Mouse (Mus musculus) T-helper 2 cell (primary cell): ENCODE measurements around the gene Vsig2.

ENCODE experiments used
- in situ Hi-C: fragments of 300-600 bp; cut with MboI, MseI; formaldehyde crosslinking; loops from one replicate; pipeline ENCODE4 v1.15.1; 2025; ENCODE audit warnings: high pct_unique_total_duplicates

Vsig2 gene

DNA sequence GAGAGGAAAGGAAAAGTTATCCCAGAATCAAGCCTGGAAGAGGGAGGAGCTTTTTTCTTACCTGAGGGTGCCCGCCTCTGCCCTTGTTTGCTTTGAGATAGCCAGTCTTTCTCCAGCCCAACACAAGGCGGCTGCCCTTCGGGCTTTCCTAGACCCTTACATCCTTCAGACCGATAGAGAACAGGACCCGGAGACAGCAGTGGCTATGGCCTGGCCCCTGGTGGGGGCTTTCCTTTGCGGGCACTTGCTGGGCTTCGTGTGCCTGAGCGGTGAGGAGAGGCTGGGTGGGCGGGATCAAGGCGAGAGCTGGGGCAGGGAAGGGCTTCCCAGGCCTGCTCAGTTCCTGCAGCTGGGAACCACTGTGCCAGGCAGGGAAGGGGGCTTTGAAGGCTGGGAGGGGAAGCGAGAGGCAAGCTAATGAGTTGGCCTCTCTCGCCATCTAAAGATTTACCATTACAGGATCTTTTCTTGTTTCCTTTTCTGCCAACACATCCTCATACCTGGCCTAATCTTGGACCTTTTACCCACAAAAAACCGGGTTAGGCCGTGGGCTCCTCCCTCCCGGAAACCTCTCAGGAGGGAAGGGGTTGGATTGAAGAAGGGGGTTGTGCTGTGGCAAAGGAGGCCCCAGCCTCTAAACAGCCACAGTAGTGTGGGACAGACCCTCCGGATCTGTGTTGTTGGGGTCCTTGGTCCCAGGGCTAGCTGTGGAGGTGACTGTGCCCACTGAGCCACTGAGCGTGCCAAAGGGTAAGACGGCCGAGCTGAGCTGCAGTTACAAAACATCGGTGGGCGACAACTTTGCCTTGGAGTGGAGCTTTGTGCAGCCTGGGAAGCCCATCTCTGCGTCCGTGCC, at the start of gene Vsig2:
Gene Vsig2, plus strand, starts transcription at position 86 of the 856 bp plus-strand sequence.
- in situ Hi-C loops: no loop called here

DNA sequence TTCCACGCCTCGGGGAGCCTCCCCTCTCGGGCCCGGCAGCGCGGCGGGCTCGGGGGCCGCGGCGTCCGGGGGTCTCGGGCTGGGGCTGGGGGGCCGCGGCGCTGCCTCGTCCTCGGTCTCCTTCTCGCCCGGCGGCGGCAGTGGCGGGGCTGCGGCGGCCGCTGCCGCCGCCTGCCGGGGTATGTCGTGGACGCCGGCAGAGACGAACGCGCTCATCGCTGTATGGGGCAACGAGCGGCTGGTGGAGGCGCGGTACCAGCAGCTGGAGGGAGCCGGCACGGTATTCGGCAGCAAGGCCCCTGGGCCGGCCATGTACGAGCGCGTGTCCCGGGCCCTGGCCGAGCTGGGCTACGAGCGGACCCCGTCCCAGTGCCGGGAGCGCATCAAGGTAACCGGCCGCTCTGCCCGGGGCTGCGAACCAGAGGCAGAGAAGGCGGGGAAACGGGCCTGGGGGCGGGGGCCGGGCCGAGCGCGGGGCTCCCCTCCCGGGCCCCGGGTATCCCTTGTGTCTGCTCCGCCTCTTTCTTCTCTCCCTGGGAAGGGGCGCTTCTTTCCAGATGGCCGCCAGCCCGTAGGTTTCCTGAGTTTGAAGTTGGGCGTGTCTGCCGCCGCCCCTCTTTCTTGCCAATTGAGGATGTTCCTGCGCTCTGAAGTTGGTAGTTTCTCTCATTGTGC, 49.5 kb upstream of the Vsig2 start:
- in situ Hi-C loops: no loop called here

DNA sequence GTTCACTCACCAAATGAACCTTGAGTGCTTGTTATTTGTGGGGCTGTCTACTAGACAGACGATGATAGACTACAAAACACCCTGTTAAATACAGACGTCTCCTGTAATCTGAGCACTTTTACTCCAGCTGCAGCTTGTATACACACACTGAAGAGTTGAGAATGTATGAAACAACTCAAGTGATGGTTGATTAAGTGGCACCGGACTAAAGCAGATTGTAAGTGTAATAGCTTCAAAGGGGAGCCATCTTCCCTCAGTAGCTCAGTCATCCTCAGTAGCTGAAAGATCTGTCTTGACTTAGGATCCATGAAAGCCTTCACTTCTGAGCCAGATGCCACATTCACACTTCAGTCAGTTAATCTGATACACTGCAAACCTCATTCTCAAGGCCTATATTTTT, 43.3 kb upstream of the Vsig2 start:
- in situ Hi-C loops: no loop called here

DNA sequence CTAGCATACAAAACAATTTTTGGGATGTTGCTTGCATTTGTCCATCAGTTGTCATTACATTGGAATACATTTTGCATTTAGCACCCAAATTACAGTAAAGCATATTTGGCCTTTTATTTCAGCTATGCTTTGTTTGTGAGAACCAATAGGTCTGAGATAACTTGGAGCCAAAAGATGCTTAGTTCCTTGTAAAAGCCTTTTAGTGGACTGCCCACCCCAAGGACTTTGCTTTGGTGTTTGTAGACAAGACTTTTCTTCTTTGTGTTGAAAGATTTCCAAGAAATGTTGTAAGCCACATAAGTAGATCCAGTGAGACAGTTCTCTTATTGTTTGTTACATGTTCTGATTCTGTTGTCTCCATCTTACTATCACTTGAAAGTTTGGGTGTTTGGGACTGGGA, 42.7 kb upstream of the Vsig2 start:
- in situ Hi-C loops: no loop called here

DNA sequence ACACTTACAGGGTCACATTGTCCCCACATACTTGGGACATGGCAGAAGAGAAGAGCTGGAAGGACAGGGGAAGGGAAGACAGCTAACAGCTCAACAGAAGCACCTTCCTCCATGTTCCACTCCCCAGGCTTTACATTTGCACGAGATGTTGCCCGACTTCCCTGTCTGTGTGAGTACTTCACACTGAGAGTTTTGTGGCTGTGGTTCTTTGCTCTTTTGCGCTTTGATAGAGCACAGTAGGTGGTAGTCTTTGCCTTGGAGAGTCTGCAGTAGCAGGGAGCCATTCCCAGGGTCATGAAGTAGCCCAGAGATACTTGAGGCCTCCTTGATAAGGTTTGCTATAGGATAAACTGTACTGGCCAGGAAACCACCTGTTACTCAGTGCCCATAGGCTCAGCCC, 38.9 kb upstream of the Vsig2 start:
- in situ Hi-C loops: no loop called here

DNA sequence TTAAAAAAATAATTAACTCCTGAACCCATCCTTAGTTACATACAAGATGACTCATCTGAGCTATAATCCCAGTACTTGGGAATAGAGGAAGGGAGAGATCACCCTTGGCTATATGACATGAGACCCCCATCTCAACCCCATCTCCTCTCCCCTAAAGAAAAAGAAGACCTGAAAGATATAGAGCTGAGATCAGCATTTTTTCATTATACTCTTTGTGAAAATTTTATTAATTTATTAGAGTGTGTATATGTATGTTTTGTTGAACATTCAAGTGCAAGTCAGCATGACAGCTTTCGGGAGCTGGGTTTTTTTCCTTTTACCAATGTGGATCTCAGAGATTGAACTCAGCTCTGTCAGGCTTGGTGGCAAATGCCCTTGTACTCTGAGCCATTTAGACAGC, 37.9 kb upstream of the Vsig2 start:
- in situ Hi-C loops: no loop called here

DNA sequence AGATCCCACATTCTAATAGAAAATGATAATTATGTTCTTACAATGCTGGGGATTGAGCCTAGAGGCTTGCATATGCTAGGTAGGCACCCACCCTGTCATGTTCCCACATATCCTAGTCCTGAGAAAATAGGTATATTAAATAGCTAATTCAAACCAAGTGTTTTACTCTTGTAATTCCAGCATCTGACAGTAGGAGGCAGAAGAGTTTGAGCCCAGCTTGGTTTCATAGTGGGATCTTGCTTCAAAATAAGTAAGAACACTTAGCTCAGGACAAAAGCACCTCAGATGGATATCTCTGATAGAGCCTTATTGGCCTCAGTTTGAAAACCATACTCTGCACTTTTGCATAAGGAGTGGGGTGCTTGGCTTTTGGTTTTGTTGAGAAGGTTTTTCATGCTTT, 34.7 kb upstream of the Vsig2 start:
- in situ Hi-C loops: no loop called here

DNA sequence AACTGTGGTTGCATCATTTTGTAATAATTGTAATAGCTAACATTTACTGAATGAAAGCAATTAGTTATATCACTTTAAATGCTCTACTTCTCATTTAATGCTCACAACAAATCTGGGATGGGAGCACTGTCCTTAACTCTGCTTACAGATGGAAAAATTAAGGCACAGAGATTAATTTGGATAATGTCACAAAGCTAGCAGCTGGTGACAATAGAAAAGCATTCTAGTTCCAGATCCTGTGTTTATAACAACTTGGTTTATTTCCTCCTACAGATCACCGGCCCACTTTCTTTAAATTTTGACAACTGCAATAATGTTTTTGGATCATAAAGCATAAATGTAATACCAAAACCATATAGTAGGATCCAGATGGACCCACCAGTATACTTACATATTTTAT, 33.0 kb upstream of the Vsig2 start:
- in situ Hi-C loops: no loop called here

DNA sequence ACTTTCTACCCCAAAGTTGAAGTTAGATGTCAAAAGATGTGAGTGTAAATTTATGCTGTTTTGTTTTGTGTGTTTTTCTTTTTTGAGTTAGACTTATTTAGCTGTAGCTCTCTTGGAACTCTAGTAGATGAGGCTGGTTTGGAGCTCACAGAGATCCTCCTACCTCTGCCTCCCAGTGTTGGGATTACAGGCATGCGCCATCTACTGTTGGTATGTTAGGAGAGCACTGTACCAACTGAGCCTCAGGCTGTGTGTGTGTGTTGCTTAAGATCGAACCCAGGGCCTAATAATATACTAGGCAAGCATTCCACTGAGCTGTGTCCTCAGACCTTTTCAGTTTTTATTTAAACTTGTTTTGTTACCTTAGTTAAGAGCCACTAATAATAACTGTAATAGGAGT, 27.0 kb upstream of the Vsig2 start:
- in situ Hi-C loops: no loop called here

DNA sequence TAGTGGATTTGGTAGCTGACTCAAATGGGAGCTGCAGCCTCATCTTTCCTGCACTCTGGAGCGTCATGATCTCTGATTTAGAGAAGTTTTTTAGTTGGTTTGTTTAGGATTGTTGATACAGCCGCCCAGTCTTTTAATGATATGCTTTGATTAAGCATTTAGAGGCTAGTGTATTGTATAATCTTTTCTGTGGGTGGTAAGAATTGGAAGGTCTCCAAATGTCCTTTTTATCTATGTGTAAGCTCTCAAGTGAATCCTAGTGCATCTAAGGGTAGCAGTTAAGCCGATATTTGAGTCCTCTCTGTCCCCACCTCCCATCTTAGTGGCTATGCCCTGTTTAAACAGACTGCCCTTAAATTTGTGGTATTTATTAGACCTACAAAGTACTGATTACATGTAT, 24.6 kb upstream of the Vsig2 start:
- in situ Hi-C loops: no loop called here

DNA sequence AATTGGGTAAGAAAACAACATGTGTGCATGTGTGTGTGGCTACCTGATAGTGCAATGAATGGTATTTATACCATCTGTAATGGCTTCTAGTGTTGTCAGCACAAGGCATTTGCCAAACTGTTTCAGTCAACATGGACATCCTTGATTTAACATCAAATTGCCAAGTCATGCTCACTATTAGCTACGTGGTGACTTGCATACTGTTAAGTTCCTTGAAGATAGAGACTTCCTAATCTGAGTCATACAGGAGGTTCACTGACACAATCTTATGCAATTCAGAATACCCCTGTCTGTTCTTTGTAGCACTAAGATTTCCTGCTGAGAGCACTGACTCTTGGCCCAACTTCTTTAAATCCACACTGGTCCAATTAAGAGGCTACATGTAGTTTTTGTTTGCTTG, 21.6 kb upstream of the Vsig2 start:
- in situ Hi-C loops: no loop called here

DNA sequence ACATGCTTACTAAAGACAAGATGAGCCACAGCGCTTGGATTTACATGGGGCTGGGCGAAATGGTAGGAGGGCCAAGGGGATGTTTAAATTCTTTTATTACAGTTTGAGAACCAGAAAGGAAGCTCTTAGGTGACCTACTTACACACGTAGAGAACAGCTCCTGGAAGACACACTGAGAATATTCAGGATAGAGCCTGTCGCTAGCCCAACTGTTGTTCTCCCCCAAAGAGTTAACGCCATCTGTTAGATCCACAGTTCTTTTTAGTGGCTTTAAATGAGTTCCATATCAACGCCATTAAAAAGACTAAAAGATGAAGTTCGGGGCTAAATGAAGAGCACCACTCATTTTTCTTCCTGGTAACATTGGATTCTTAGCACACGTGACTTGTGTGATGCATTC, 20.1 kb upstream of the Vsig2 start:
- in situ Hi-C loops: no loop called here

DNA sequence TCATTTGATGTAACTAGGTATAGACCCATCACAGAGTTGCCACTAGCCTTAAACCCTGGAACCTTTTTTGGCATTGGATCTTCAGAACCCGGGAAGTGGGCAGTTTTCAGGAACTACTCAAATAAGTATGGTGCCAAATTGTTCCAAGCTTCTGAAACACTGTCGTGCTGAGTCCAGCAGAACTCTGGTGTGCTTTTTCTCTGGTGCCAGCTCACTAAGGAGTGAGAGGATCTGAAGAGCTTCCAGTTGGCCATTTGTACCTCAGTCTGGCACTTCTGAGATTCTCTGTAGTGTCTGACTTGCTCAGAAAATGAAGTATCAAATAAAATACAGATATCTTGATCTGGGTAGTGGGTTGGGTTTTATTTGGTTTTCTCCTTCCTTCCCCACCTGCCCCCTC, 19.1 kb upstream of the Vsig2 start:
- in situ Hi-C loops: no loop called here

DNA sequence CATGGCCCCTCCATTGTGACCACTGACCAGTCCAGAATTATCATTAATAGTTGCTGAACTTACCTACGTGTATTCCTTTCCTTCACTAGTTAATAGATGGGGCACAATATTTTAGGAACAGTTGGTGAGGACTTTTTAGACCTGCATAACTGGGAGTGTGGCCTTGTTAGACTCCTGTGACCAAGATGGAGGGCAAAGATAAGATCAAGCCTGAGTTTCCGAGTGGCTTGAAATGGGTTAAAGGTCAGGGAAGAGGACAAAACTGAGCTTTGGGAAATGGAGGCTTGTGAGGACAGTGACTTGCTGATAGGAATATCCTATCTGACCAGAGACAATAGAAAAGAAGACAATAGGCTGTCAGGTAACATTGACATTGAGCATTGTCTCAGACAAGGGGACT, 13.6 kb upstream of the Vsig2 start:
- in situ Hi-C loops: no loop called here

DNA sequence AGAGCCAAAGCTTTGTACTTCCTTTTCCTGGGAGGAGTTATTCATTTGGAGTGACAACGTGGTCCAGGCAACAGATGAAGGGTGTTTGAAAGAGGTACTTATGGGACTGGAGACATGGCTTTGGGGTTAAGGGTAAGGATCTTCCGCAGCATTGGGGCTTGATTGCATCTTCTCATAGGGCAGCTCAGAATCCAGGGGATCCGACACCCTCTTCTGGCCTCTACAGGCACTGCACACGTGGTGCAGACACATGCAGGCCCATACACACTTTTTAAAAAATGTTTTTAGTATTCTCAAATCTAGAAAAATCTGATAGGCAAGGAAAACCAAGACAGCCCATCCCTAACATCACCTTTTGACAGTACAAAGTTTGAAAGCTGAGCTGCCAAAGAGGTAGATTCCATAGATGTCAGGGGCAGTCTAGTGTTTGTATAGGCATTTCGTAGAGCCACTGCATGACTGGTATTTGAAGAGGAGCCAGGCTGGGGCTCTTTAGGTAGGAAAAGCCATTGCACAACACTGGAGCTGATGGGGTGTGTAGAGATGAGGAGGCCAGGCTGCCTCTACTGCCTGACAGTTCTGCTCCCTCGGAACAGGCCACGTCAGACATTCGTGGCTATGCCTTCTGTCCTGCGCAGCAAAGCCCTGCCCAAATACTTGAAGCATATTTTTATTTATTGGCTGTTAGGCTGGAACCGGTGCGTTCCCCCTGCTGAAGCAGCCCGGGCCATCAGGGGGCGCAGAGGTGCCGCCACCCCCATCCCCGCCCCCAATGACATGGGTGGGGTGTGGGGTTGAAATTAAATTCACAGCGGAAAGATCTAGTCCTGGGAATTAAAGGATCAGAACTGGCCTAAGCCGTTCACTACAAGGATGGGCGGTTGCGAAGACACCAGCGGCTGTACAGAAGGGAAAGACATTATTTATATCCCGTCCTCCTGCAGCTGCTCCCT, 12.3 kb upstream of the Vsig2 start:
- in situ Hi-C loops: no loop called here

DNA sequence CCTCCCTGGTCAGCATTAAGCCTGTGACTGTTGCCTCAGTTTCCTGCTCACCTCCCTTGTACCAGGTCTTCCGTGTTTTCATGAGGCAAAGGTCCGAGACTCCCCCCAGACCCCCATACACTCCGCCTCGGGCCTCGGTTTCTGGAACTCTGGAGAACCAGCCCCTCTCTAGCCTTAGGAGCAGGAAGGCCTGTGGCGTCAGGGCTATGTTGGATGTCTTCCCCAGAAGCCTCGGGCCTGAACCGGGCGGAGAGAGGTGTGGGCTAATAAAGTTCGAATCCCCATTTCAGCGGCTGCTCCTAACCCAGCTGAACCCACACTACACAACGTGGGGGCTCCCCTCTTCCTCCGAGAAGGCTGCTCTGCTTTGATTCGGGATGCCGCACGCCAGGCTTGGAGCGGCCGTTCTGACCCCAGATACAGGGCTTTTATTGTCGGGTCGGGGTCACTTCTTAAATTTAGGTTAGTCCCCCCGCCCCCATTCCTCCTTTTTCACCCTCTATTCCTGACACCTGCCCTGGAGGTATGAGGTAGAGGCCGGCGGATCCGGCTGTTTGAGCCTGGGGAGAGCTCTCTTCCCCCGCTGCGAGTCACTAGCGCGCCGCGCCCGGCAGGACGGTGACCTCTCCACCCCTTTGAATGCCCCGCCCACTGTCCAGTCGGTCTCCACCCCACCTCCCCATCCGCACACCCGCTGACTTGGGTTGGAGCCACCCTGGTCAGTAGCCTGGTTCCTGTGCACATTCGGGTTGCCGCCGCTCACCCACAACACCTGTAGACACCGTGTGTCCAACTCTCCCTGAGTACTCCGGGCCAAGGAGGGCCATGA, 11.4 kb upstream of the Vsig2 start, which contains the start of gene Esam:
Gene Esam, plus strand, starts transcription at position 683 of the 829 bp plus-strand sequence.
- in situ Hi-C loops: no loop called here

DNA sequence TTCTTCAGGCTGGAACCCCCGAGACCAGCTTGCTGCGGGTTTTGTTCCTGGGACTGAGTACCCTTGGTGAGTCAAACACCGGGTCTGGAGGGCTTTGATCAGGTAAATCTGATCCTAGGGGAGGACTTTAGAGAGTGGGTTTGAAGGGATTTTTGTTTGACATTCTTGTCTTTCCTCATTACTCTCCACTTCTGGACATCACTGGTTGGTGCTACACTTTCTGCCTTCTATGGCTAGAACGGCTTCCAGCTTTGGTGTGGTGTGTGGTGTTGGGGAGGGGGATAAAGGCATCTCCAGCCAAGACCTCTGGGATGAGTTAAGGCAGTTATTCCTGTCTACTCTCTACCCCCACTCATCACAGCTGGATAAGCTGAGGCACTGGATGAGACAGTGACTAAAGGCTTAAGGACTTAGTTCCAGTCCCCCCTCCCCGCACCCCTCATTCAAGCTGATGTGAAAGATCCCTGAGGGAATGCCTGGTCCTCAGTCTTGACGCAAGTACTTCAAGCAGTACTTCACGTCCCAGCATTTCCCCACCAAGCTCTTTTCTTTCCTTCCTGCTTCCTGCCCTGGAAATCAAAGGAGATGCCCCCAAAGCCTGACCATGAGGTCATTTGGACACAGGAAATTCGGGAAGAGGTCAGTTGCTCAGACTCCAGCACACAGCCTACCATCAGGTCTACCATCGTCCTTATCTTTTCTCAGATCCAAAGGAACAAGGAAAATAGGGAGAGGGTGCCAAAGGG, 10.7 kb upstream of the Vsig2 start:
- in situ Hi-C loops: no loop called here

DNA sequence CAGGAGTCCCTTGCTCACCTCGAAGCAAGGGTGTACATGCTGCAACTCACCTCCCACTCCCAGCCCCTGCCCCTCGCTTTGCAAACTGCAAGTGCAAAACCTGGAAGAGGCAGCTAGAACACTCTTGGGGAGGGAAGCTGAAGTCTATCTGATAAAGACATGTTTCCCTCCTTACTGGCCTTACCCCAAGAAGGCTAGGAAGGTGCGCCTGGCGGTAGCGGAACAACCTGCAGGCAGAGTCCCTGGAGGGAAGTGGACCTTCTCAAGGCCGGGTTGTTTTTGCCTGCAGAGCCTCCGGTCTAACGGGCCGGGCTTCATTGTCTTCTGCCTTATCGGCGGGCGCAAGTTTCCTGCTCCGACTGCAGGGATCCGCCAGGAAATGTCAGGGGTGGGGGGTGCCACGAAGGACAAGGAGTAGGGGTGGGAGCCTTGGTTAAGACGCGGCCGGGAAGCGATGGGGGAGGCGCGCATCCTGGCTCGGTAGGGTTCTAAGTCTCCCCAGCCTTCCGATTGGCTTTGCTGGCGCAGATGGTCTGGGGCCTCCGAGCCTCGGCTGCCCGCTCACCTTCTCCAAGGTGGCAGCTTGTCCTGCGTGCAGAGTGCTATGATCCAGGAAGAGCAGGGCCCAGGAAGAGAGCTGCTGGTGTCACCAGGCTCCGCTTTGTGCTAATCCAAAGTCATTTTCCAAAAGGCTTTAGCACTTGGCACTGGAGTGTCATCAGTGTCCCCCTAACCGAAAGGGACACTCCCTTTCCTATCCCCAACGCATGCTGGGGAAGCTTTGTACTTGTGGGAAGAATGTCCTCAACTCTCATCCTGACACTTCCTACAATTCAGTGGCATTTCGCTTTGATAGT, 8.8 kb upstream of the Vsig2 start:
- in situ Hi-C loops: no loop called here

DNA sequence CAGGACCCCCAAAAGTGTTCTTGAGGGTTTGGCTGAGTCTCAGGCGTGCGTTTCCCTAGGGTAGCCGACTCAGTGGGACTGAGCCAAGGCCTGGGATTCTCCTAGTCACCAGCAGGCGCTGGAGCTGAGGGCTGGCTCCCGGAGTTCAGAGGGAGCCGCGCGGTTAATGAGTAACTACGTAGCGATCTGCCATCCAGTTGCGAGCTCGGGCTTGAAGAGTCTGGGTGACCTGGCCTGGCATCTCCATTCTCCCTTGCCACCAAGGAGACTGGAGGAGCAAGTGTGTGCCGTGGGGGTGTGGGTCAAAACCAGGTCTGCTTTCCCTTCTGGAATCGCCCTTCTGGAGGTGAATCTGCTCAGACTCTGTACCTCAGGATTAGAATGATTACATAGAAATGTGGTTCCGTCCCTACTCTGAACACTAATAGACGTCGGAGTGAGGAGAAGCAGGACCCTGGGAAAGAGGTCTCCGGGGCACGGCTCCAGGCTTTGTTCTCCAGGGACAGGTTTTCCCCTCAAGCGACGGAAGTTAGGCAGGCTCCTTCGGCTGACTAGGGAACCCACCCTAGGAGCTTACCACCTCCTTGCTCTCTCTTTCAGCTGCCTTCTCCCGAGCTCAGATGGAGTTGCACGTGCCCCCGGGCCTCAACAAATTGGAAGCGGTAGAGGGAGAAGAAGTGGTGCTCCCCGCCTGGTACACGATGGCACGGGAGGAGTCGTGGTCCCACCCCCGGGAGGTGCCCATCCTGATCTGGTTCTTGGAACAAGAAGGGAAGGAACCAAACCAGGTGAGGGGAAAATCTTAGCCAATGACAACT, 8.0 kb upstream of the Vsig2 start:
- in situ Hi-C loops: no loop called here
